Mouse (Mus musculus): ENCODE measurements at regions not wholly inside any gene's neighbourhood (a gene's known extent, or its start where the extent isn't known, plus 50 kb on each side); places are given as distances from the start of the nearest gene placed in this dataset.

- H3K27me3 ChIP-seq (replicated peaks), result no peaks in the 10 kb centered on the region
- dilution Hi-C loops (cut with MboI; ENCODE audit: extremely low pct_ligation_motif_present, extremely low pct_unique_long_range_greater_than_20kb, low sequenced_read_pairs) (no loop called here), in situ Hi-C loops (cut with MboI; ENCODE audit: low pct_ligation_motif_present, low pct_unique_long_range_greater_than_20kb, low sequenced_read_pairs) (loop anchor here (25.0 kb wide), 3 partner anchors 174 to 474 kb away; no protein-coding TSS in a partner anchor)
- TF ChIP-seq CHD1 (IDR thresholded peaks at IDR 0.05; ENCODE audit: low read depth, low read length) (no peak), MAX (IDR thresholded peaks at IDR 0.05; ENCODE audit: low read length) (no peak), ZC3H11A (IDR thresholded peaks at IDR 0.05; ENCODE audit: low read depth, low read length) (no peak)
- H3K4me1 ChIP-seq (ENCODE audit: control insufficient read depth in 1 of 2, insufficient read depth in 2 of 2), result peaks cover 2 to 4% of the 10 kb centered on the region in 2 experiments; a peak in 2 of 4 replicates
- H3K9ac ChIP-seq (ENCODE audit: insufficient read depth, low read depth), result no peak overlapping the region
- no peaks in the 10 kb centered on the region for H3K36me3 ChIP-seq (replicated peaks in 1 of 2; ENCODE audit: control insufficient read depth in 1 of 2, insufficient read depth in 1 of 2, low read length in 1 of 2)
- H3K4me2 ChIP-seq (ENCODE audit: insufficient read depth, low read depth, poor library complexity, severe bottlenecking), result no peak overlapping the region
- no peak for DNase-seq (ENCODE audit: extremely low read depth)
- no peaks in the 10 kb centered on the region for H3K79me2 ChIP-seq (replicated peaks; ENCODE audit: control insufficient read depth, extremely low read depth, insufficient read depth, poor library complexity, severe bottlenecking)
- no peak overlapping the region for H3K27ac ChIP-seq (ENCODE audit: insufficient read depth, low read depth)
- no peaks in the 10 kb centered on the region for H3K9me3 ChIP-seq (replicated peaks; ENCODE audit: low read length)
- H3K4me3 ChIP-seq (replicated peaks in 1 of 3; ENCODE audit: low read depth in 2 of 3, low read length in 2 of 3, poor library complexity in 1 of 3), result no peak overlapping the region
These were observed 57.7 kb upstream of the Ror1 start for GRCm38 (mm10) chr4:100037868-100038267.

DNA sequence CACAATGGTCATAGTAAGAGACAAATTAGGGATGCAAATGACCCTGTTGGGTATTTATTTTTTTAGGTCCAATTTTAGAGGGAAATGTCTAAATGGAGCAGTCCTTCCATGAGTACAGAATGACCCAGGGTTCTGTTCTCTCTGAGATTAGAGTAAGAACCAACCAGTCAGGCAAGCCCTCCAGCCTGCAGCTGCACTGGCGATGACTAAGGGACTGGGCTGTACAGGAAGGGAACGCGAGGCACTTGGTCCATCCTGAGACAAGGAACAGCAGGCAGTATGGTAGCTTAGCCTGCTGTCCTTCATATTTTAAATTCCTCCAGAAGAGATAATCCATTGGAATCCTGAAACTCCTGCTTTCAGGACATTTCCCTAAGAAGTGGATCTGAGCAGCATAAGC lies 55.9 kb upstream of the Ror1 start:
- H3K9me3 ChIP-seq (replicated peaks; ENCODE audit: low read length), result no peaks in the 10 kb centered on the region
- in situ Hi-C loops (cut with MboI; ENCODE audit: low pct_ligation_motif_present, low pct_unique_long_range_greater_than_20kb, low sequenced_read_pairs) (loop anchor here (25.0 kb wide), 3 partner anchors 173 to 473 kb away; no protein-coding TSS in a partner anchor), dilution Hi-C loops (cut with MboI; ENCODE audit: extremely low pct_ligation_motif_present, extremely low pct_unique_long_range_greater_than_20kb, low sequenced_read_pairs) (no loop called here)
- no peaks in the 10 kb centered on the region for H3K36me3 ChIP-seq (replicated peaks in 1 of 2; ENCODE audit: control insufficient read depth in 1 of 2, insufficient read depth in 1 of 2, low read length in 1 of 2)
- H3K27ac ChIP-seq (ENCODE audit: insufficient read depth, low read depth), result no peak overlapping the region
- no peak for DNase-seq (ENCODE audit: extremely low read depth)
- no peak for TF ChIP-seq MAFK (IDR thresholded peaks at IDR 0.05; ENCODE audit: insufficient replicate concordance, low read length)
- no peak for TF ChIP-seq PAX5 (IDR thresholded peaks at IDR 0.05; ENCODE audit: low read length)
- TF ChIP-seq MYC (IDR thresholded peaks at IDR 0.05; ENCODE audit: low read depth, low read length), result no peak
- no peak for TF ChIP-seq GABPA (IDR thresholded peaks at IDR 0.05; ENCODE audit: insufficient replicate concordance, low read depth, low read length)
- TF ChIP-seq CHD2 (IDR thresholded peaks at IDR 0.05; ENCODE audit: low read length), result no peak
- no peak for TF ChIP-seq USF2 (conservative IDR thresholded peaks at IDR 0.05; ENCODE audit: low read depth, low read length)
- no peak for TF ChIP-seq ELF1 (IDR thresholded peaks at IDR 0.05; ENCODE audit: low read depth, low read length)
- no peaks in the 10 kb centered on the region for H3K27me3 ChIP-seq (replicated peaks)
- no peak overlapping the region for H3K9ac ChIP-seq (ENCODE audit: insufficient read depth, low read depth)
- peaks cover 2% of the 10 kb centered on the region in 2 experiments; a peak in 2 of 4 replicates for H3K4me1 ChIP-seq (ENCODE audit: control insufficient read depth in 1 of 2, insufficient read depth in 2 of 2)
- no peak overlapping the region for H3K4me2 ChIP-seq (ENCODE audit: insufficient read depth, low read depth, poor library complexity, severe bottlenecking)
- H3K4me3 ChIP-seq (replicated peaks in 1 of 3; ENCODE audit: low read depth in 2 of 3, low read length in 2 of 3, poor library complexity in 1 of 3), result no peak overlapping the region
- H3K79me2 ChIP-seq (replicated peaks; ENCODE audit: control insufficient read depth, extremely low read depth, insufficient read depth, poor library complexity, severe bottlenecking), result no peaks in the 10 kb centered on the region

- Histone ChIP-seq H3K4me2 (ENCODE audit: insufficient read depth, low read depth, poor library complexity, severe bottlenecking) (no peak overlapping the region), H3K36me3 (replicated peaks in 1 of 2; ENCODE audit: control insufficient read depth in 1 of 2, insufficient read depth in 1 of 2, low read length in 1 of 2) (no peaks in the 10 kb centered on the region), H3K4me3 (replicated peaks in 1 of 3; ENCODE audit: low read depth in 2 of 3, low read length in 2 of 3, poor library complexity in 1 of 3) (no peak overlapping the region), H3K27ac (ENCODE audit: insufficient read depth, low read depth) (no peak overlapping the region), H3K4me1 (ENCODE audit: control insufficient read depth in 1 of 2, insufficient read depth in 2 of 2) (peaks cover 5 to 7% of the 10 kb centered on the region in 2 experiments), H3K27me3 (replicated peaks) (no peaks in the 10 kb centered on the region), H3K79me2 (replicated peaks; ENCODE audit: control insufficient read depth, extremely low read depth, insufficient read depth, poor library complexity, severe bottlenecking) (no peaks in the 10 kb centered on the region), H3K9me3 (replicated peaks; ENCODE audit: low read length) (no peaks in the 10 kb centered on the region), H3K9ac (ENCODE audit: insufficient read depth, low read depth) (no peak overlapping the region)
- dilution Hi-C loops (cut with MboI; ENCODE audit: extremely low pct_ligation_motif_present, extremely low pct_unique_long_range_greater_than_20kb, low sequenced_read_pairs) (no loop called here), in situ Hi-C loops (cut with MboI; ENCODE audit: low pct_ligation_motif_present, low pct_unique_long_range_greater_than_20kb, low sequenced_read_pairs) (loop anchor here (25.0 kb wide), 3 partner anchors 170 to 470 kb away; no protein-coding TSS in a partner anchor)
- no peak for DNase-seq (ENCODE audit: extremely low read depth)
- no peak for TF ChIP-seq POLR2A (IDR thresholded peaks at IDR 0.05; ENCODE audit: low read depth, low read length)
- no peak for TF ChIP-seq NELFE (IDR thresholded peaks at IDR 0.05; ENCODE audit: low read depth, low read length)
- TF ChIP-seq MYC (IDR thresholded peaks at IDR 0.05; ENCODE audit: low read depth, low read length), result no peak
- no peak for TF ChIP-seq MAZ (IDR thresholded peaks at IDR 0.05; ENCODE audit: low read depth, low read length)
These were observed 53.6 kb upstream of the Ror1 start for GRCm38 (mm10) chr4:100041982-100042381.

Measured in CH12.LX (cell line).